Mouse (Mus musculus) forebrain, embryonic 10.5 days (tissue): Measurements from ENCODE around the gene Sept12. TPM values are rescaled to one million over a fixed set of nuclear protein-coding genes. Genes with fewer than 3 reads are reported as not detected.
A peak's percentile ranks its signal among the peaks of the same experiment; 100 is the strongest.

Experiments used
- DNase-seq: peaks from one replicate; pipeline ENCODE4 v3.0.0-alpha.2; 2017; ENCODE audit warnings: low spot score; ENCODE audit errors: extremely low spot score
- H3K27ac ChIP-seq: fragments of 300-500 bp; sonication (generic); 2 replicates; pipeline ENCODE4 v1.5.1; 2016; ENCODE audit warnings: mild to moderate bottlenecking
- H3K27me3 ChIP-seq: fragments of 300-500 bp; sonication (generic); 2 replicates; pipeline ENCODE4 v1.6.1; 2016; ENCODE audit warnings: mild to moderate bottlenecking; ENCODE audit not compliant: poor library complexity, severe bottlenecking
- H3K36me3 ChIP-seq: fragments of 300-500 bp; sonication (generic); replicated peaks from 2 replicates; pipeline ENCODE4 v1.6.1; 2016; ENCODE audit warnings: mild to moderate bottlenecking, moderate library complexity
- H3K4me1 ChIP-seq: fragments of 300-500 bp; sonication (generic); 2 replicates; pipeline ENCODE4 v1.6.1; 2016
- H3K4me3 ChIP-seq: fragments of 300-500 bp; sonication (generic); 2 replicates; pipeline ENCODE4 v1.5.1; 2016; ENCODE audit warnings: mild to moderate bottlenecking, moderate library complexity
- H3K9me3 ChIP-seq: fragments of 300-500 bp; sonication (generic); 2 replicates; pipeline ENCODE4 v1.6.1; 2016; ENCODE audit warnings: mild to moderate bottlenecking, moderate library complexity
- WGBS: fragments of 180-500 bp; shearing (Covaris S2); methylation state at CpG from one replicate; pipeline ENCODE4 v1.1.7; 2016; 5-methylcytosine and 5-hydroxymethylcytosine counted together
- polyA plus RNA-seq: library from polyadenylated mRNA; unstranded; fragments of >200 nt; fragmentation: Nextera tagmentation; extraction: Ambion mirVana; gene quantifications from 2 replicates; pipeline ENCODE4 v1.2.1, GENCODE M21; 2016

The Sept12 gene
- polyA plus RNA-seq, 1 experiment from 2014 or later, result not detected

DNA sequence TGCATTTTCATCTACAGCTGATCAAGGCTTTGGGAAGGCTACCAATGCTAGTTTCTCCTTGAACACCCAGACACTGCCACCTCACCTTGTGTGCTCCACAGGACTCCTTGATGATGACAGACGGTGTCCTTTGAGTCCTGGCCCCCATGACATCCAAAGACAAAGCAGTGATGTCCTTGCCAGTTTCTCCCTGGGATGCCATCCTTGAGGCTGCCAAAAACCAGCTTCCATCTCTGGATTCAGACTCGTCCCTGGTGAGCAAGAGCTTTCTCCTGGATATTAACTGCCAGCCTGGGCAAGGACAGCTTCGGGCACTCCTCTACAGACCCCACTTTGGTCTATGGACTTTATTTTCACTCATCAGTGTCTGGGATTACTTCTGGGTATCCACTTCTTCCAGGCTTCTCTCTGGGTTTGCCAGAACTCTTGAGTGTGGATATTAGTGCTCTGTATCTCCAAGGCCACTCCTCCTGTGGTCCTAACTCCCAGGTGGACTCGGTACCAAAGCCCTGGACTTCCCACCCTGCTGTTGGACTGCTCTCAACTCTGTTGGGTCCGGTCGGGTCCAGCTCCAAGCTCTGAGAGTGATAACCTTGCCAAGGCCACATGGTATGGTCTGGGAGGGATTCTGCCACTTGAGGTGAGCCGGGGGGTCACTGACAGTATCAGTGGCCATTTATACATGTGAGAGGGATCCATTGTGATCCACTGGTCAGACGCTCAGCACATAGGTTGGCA, 32.1 kb downstream of the Sept12 start:
- H3K27me3 ChIP-seq, result no peaks in the 10 kb centered on the region
- H3K27ac ChIP-seq, result no peak overlapping the region
- peak overlapping the region; percentile 97; the same call in 1 of the 2 replicates for H3K4me3 ChIP-seq
- peaks cover under 1% of the 10 kb centered on the region; the same call in 1 of the 2 replicates for H3K36me3 ChIP-seq
- 88% methylated on average over 8 of the region's 8 CpGs for WGBS
- H3K9me3 ChIP-seq, result no peaks in the 10 kb centered on the region
- H3K4me1 ChIP-seq, result peaks cover 28% of the 10 kb centered on the region
- DNase-seq, result no peak

DNA sequence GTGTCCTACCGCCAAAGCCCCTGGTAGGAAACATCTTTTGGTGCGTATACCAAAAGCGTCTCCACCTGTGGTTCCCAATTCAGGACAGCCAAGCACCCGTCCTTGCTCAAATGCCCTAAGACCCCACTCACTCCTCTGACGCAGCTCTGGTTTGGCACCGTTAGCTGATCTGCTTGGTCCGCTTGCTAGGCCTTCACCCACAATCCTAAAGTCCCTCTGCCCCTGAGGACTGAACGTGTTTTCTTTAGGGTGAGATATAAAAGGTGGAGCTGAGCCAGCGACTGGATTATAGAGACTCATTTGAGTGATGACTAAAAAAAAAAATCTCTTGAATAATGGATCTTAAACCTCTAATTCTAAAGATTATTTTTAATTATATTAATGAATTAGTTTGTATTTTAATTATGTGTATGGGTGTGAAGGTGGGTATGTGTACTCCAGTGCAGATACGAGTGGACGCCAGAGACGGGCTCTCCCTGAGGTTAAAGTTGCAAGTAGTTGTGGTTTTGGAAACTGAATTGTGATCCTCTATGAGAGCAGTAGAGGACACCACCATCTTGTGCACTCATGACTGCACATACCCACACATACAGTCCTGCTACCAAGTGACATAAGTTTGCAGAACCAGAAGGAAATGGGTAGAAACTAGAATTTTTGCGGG, 32.8 kb downstream of the Sept12 start:
- no peak for DNase-seq
- H3K27me3 ChIP-seq, result no peaks in the 10 kb centered on the region
- no peaks in the 10 kb centered on the region for H3K9me3 ChIP-seq
- peaks cover 7% of the 10 kb centered on the region for H3K36me3 ChIP-seq
- peak overlapping the region; percentile 97 for H3K4me3 ChIP-seq
- peaks cover 28% of the 10 kb centered on the region for H3K4me1 ChIP-seq
- H3K27ac ChIP-seq, result peak overlapping the region; percentile 89
- WGBS, result 26% methylated on average over 13 of the region's 13 CpGs

DNA sequence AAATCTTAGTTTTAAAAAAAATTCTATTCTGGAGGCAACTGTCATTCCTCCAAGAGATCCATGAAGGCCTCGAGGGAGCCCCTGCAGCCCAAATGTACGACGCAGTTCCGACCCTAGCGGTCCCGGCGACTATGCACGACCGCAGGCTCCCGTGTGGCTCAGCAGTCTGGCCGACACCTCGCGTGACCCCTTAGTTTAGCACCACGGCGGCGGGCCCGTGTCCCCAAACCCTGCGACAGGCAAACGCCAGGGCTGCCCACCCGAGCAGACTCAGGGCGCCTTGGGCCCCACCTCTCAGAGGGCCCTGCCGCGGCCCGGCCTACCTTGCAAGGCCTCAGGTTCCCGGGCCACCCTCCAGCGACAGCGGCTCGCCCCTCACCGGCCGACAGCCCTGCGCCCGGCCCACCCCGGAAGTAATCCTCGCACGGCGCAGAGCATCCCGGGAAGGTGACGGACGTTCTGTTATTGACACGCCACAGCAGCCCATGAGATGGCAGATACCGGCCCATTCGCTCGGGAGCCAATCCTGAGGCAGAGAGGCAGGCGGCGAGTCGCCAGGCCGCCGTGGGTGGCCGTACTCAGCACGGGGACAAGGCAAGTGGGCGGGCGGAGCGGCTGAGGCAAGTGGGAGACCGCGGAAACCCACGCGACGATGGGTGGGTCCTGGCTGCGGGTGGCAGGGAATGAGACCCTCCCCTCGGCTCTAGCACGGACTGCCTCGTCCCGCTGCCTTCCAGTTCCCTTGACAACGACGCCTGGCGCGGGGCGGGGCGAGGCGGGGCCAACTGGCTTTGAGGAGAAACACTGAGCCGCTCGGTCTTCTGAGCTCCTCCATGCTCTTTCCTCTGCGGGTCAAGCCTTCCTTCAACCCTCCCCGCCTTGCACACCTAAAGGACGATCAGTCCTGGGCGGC, 33.6 kb downstream of the Sept12 start, which contains the start of gene Anks3:
Anks3 (minus strand) TSS at position 409 of the 913 bp plus-strand sequence.
- H3K9me3 ChIP-seq, result no peaks in the 10 kb centered on the region
- H3K27ac ChIP-seq, result peak within 1 kb of the TSS; percentile 89
- peaks cover 11% of the 10 kb centered on the region for H3K36me3 ChIP-seq
- peak within 1 kb of the TSS; percentile 97 for H3K4me3 ChIP-seq
- WGBS, result under 1% methylated on average over 76 of the region's 76 CpGs
- H3K4me1 ChIP-seq, result peaks cover 28% of the 10 kb centered on the region
- DNase-seq, result peak; percentile 95
- H3K27me3 ChIP-seq, result no peaks in the 10 kb centered on the region

- H3K27me3 ChIP-seq, result no peaks in the 10 kb centered on the region
- peak overlapping the region; percentile 97 for H3K4me3 ChIP-seq
- 50% methylated on average over 9 of the region's 9 CpGs for WGBS
- peak overlapping the region; percentile 89; the same call in 1 of the 2 replicates for H3K27ac ChIP-seq
- no peaks in the 10 kb centered on the region for H3K9me3 ChIP-seq
- H3K4me1 ChIP-seq, result peaks cover 28% of the 10 kb centered on the region
- DNase-seq, result no peak
- peaks cover 11% of the 10 kb centered on the region for H3K36me3 ChIP-seq
Measured at GRCm38 (mm10) chr16:4963346-4963745, 34.3 kb downstream of the Sept12 start.

DNA sequence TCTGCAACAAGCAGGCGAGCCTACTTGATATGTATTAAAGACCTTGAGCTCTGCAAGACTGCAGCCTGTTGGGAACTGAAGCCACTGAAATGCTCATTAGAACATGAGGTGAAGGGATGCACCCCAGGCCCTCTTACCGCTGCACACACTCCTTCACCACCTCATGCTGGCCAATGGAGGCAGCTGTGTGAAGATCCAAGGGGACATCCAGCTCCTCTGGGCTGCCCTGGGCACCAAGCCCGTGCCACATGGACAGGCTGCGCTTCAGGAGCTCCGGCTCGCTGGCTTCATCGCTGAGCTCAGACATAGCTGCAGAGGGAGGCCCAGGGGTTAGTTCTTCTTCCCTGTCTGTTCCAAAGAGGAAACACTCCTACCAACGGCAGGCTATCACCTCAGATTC, 37.4 kb downstream of the Sept12 start:
- H3K36me3 ChIP-seq, result peaks cover 40% of the 10 kb centered on the region
- no peaks in the 10 kb centered on the region for H3K9me3 ChIP-seq
- no peak for DNase-seq
- 93% methylated on average over 8 of the region's 8 CpGs for WGBS
- peaks cover 26% of the 10 kb centered on the region for H3K4me1 ChIP-seq
- no peak overlapping the region for H3K27ac ChIP-seq
- no peaks in the 10 kb centered on the region for H3K27me3 ChIP-seq
- no peak overlapping the region for H3K4me3 ChIP-seq

DNA sequence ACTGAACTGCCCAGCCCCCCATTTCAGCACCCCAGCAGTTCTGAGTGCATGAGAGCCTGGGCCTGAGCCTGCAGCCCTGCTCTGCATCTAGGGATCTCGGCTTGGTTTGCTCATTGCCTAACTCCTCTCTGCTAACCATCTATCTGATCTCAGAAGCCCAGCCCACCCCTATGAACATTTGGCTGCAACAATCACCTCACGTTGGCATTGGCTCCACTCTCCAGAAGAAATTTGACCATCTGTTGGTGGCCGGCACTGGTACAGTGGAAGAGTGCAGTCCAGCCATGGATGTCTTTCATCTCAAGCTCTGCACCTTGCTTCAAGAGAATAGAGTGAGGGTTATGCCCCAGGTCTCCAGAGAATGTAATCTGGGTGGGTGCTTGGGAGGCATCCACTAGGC, 40.2 kb downstream of the Sept12 start:
- no peak overlapping the region for H3K4me3 ChIP-seq
- H3K4me1 ChIP-seq, result peaks cover 3% of the 10 kb centered on the region
- peaks cover 68% of the 10 kb centered on the region for H3K36me3 ChIP-seq
- no peak for DNase-seq
- H3K9me3 ChIP-seq, result no peaks in the 10 kb centered on the region
- WGBS, result 97% methylated on average over 3 of the region's 3 CpGs
- no peak overlapping the region for H3K27ac ChIP-seq
- no peaks in the 10 kb centered on the region for H3K27me3 ChIP-seq

DNA sequence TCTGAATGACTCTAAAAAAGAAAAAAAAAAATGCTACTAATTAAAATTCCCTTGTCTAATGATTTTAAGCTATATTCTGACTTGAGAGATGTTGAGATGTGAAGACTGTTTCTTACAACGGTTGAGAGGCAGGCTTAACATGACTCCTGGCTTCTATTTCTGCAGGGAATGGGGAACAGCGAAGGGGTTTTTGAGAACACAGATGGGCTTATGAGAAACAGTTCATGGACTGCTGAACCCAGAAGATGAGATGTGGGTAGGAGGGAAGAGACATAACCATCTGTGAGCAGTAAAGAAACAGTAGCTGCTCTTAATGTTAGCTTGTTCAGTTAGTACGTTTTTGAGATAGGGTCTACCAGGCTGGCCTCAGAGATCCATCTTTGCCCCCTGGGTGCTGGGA, 41.0 kb downstream of the Sept12 start:
- H3K9me3 ChIP-seq, result no peaks in the 10 kb centered on the region
- DNase-seq, result no peak
- H3K4me3 ChIP-seq, result no peak overlapping the region
- no peaks in the 10 kb centered on the region for H3K4me1 ChIP-seq
- no peaks in the 10 kb centered on the region for H3K27me3 ChIP-seq
- H3K27ac ChIP-seq, result no peak overlapping the region
- 90% methylated on average over 3 of the region's 3 CpGs for WGBS
- H3K36me3 ChIP-seq, result peaks cover 77% of the 10 kb centered on the region

DNA sequence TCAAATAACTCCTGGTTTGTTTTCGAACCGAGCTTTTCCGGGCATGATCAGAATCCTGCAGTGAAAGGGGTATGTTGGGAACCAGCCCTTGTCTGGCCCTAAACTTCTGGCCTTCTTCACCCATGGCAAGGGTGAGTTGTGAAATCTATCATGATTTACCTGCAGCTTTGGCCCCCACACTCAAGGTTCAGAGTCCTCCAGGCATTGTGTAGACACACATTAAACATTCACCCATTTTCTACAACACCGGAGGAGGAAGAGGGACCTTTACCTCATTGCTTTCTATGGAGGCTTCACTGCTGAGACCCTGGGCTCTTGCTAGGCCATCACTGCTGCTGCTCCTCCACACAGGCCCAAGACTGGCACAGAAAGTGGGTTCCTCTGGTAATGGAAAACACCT, 50.3 kb downstream of the Sept12 start:
- Histone ChIP-seq H3K4me3 (no peak overlapping the region), H3K27me3 (no peaks in the 10 kb centered on the region), H3K4me1 (no peaks in the 10 kb centered on the region), H3K36me3 (peaks cover 92% of the 10 kb centered on the region), H3K9me3 (no peaks in the 10 kb centered on the region), H3K27ac (no peak overlapping the region)
- no peak for DNase-seq
- WGBS, result 97% methylated on average over 4 of the region's 4 CpGs

GRCm38 (mm10) chr16:4946155-4946554, 51.5 kb downstream of the Sept12 start:
- H3K27ac ChIP-seq, result no peak overlapping the region
- 90% methylated on average over 3 of the region's 3 CpGs for WGBS
- H3K36me3 ChIP-seq, result peaks cover 92% of the 10 kb centered on the region
- H3K4me1 ChIP-seq, result no peaks in the 10 kb centered on the region
- no peaks in the 10 kb centered on the region for H3K27me3 ChIP-seq
- DNase-seq, result no peak
- no peak overlapping the region for H3K4me3 ChIP-seq
- no peaks in the 10 kb centered on the region for H3K9me3 ChIP-seq

GRCm38 (mm10) chr16:4945415-4945814, 52.2 kb downstream of the Sept12 start:
- Histone ChIP-seq H3K9me3 (no peaks in the 10 kb centered on the region), H3K4me1 (peaks cover 2% of the 10 kb centered on the region), H3K4me3 (no peak overlapping the region), H3K27ac (no peak overlapping the region), H3K36me3 (peaks cover 92% of the 10 kb centered on the region), H3K27me3 (no peaks in the 10 kb centered on the region)
- no peak for DNase-seq
- WGBS, result 83% methylated on average over 4 of the region's 4 CpGs

DNA sequence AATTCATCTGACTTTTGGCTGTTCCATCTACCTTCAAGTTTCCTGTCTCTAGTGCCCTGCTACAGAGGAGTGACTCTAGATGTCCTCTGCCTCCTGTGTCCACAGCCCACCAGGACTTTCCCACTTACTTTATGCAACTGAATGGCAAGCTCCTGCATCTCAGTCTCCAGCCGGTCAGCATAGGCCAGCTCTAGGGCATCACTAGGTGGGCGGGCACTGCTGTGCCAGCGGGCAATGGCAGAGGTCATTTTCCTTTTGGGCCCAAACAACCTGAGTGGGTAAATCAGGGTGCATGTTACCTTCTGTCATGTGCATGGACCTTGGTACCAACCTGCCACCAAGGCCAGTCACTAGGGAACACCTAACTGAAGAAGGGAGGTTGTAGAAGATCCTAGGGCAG, 54.2 kb downstream of the Sept12 start:
- WGBS, result 97% methylated on average over 3 of the region's 3 CpGs
- H3K4me1 ChIP-seq, result peaks cover 20% of the 10 kb centered on the region
- H3K36me3 ChIP-seq, result peaks cover 86% of the 10 kb centered on the region
- no peak for DNase-seq
- H3K27ac ChIP-seq, result no peak overlapping the region
- no peaks in the 10 kb centered on the region for H3K27me3 ChIP-seq
- H3K9me3 ChIP-seq, result no peaks in the 10 kb centered on the region
- no peak overlapping the region for H3K4me3 ChIP-seq

GRCm38 (mm10) chr16:4942868-4943267, 54.8 kb downstream of the Sept12 start:
- 92% methylated on average over 8 of the region's 8 CpGs for WGBS
- DNase-seq, result no peak
- Histone ChIP-seq H3K27me3 (no peaks in the 10 kb centered on the region), H3K36me3 (peaks cover 84% of the 10 kb centered on the region), H3K4me3 (no peak overlapping the region), H3K27ac (no peak overlapping the region), H3K4me1 (peaks cover 22% of the 10 kb centered on the region), H3K9me3 (no peaks in the 10 kb centered on the region)
